Mouse (Mus musculus) stomach, embryonic 16.5 days (tissue): Measurements from ENCODE around the gene Cdh26. TPM values are rescaled to one million over a fixed set of nuclear protein-coding genes. Genes with fewer than 3 reads are reported as not detected.

Experiments used
- ATAC-seq: fragments of 200-750 bp; cut with Nextera tagmentation; 2 replicates; pipeline ENCODE4 v1.8.0; 2017; ENCODE audit warnings: moderate number of reproducible peaks, moderate TSS enrichment; ENCODE audit not compliant: insufficient read depth, low FRiP score
- H3K27ac ChIP-seq: fragments of 300-500 bp; sonication (generic); 2 replicates; pipeline ENCODE4 v1.5.1; 2014; ENCODE audit warnings: low read length
- H3K27me3 ChIP-seq: fragments of 300-500 bp; sonication (generic); 2 replicates; pipeline ENCODE4 v1.6.1; 2014; ENCODE audit warnings: low read length, control low read depth, mixed read lengths; ENCODE audit not compliant: control insufficient read depth, insufficient read depth
- H3K36me3 ChIP-seq: fragments of 300-500 bp; sonication (generic); 2 replicates; pipeline ENCODE4 v1.6.1; 2014; ENCODE audit warnings: low read length; ENCODE audit not compliant: control insufficient read depth, insufficient read depth
- H3K4me1 ChIP-seq: fragments of 300-500 bp; sonication (generic); 2 replicates; pipeline ENCODE4 v1.6.1; 2014; ENCODE audit warnings: low read length, control low read depth, mixed read lengths; ENCODE audit not compliant: control insufficient read depth, insufficient read depth
- H3K4me2 ChIP-seq: fragments of 300-500 bp; sonication (generic); 2 replicates; pipeline ENCODE4 v1.6.1; 2014; ENCODE audit warnings: low read depth, low read length, mixed read lengths
- H3K4me3 ChIP-seq: fragments of 300-500 bp; sonication (generic); replicated peaks from 2 replicates; pipeline ENCODE4 v1.5.1; 2014; ENCODE audit warnings: mild to moderate bottlenecking, low read length
- H3K9ac ChIP-seq: fragments of 300-500 bp; sonication (generic); 2 replicates; pipeline ENCODE4 v1.6.1; 2014; ENCODE audit warnings: low read length
- H3K9me3 ChIP-seq: fragments of 300-500 bp; sonication (generic); replicated peaks from 2 replicates; pipeline ENCODE4 v1.6.1; 2016; ENCODE audit warnings: low read length, control low read depth; ENCODE audit not compliant: control insufficient read depth
- WGBS: fragments of 180-500 bp; shearing (Covaris S2); extraction: QIAGEN DNeasy Blood & Tissue Kit; methylation state at CpG from one replicate; pipeline ENCODE4 v1.1.7; 2014; 5-methylcytosine and 5-hydroxymethylcytosine counted together
- polyA plus RNA-seq: library from polyadenylated mRNA; unstranded; fragments of >200 nt; fragmentation: Nextera tagmentation; extraction: Ambion mirVana; gene quantifications from 2 replicates; pipeline ENCODE4 v1.2.1, GENCODE M21; 2015

The Cdh26 gene
- polyA plus RNA-seq, 1 experiment from 2014 or later, result 0.80 TPM

DNA sequence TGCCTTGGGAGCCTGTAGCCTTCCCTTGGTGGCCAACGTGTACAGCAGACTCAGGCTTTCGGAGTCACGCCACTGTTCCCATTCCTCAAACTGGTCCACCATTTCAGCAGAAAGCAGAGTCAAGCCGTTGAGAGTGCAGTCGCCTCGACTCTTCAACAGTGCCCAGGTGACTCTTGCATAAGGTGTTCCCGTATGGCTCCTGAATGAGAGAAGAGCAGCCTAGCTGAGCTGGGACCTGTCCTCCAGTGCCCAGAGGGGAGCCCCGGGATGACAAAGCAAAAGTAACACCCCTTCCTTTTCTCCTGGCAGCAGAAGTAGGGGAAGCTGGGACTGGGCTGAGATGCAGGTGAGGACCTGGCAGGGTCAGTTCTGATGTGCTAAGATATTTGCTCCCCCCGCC lies 2.1 kb upstream of the Cdh26 start:
- Histone ChIP-seq H3K4me2 (no peak overlapping the region), H3K4me1 (0 out of 2 replicates have a peak, but pooled peaks cover 3% of the 10 kb centered on the region), H3K36me3 (no peaks in the 10 kb centered on the region), H3K4me3 (no peak overlapping the region), H3K9ac (no peak overlapping the region), H3K27me3 (no peaks in the 10 kb centered on the region), H3K27ac (no peak overlapping the region), H3K9me3 (no peaks in the 10 kb centered on the region)
- WGBS, result 82% methylated on average over 9 of the region's 9 CpGs
- no peak for ATAC-seq

DNA sequence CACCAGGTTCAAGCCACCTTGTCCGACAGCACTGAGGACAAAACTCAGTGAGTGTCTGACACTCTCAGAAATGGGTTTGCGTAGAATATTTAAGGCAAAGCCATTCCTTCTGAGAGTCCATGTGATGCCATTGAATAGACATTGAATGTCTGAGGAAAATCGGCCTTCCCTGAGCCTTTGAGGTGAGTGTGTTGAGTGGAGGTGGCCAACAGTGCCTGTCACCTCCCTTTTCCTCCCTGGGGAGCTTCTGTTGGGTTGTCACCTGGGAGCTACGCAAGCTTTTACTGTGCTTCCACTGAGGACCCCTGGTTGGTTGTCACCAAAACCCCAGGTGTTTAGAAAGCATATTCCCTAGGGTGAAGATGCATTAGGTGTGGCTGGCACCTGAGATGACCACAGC lies 1.7 kb upstream of the Cdh26 start:
- 82% methylated on average over 4 of the region's 4 CpGs for WGBS
- no peak overlapping the region for H3K4me2 ChIP-seq
- no peaks in the 10 kb centered on the region for H3K27me3 ChIP-seq
- no peaks in the 10 kb centered on the region for H3K9me3 ChIP-seq
- H3K9ac ChIP-seq, result no peak overlapping the region
- H3K4me1 ChIP-seq, result 0 out of 2 replicates have a peak, but pooled peaks cover 3% of the 10 kb centered on the region
- no peak for ATAC-seq
- no peak overlapping the region for H3K27ac ChIP-seq
- H3K36me3 ChIP-seq, result no peaks in the 10 kb centered on the region
- H3K4me3 ChIP-seq, result no peak overlapping the region

DNA sequence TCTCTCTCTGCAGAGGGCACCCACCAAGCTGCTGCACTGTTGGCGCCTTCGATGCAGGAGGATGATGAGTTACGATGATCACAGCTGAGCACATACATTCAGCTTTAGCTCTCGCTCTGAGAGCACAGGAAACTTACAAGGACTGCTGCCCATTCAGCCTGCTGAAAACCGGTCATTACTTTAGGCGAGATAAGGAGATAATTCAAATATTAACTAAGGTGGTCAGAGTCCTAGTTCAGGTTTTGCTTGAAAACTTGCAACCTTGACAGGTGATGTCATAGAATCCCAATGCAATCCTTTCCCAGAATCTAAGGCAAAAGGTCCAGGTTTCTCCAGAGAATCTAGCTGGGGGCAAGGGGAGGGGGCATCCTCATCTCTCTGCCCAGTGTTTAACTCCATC lies 905 bp upstream of the Cdh26 start:
- no peak for ATAC-seq
- Histone ChIP-seq H3K9me3 (no peaks in the 10 kb centered on the region), H3K27me3 (no peaks in the 10 kb centered on the region), H3K36me3 (no peaks in the 10 kb centered on the region), H3K4me1 (0 out of 2 replicates have a peak, but pooled peaks cover 3% of the 10 kb centered on the region), H3K4me3 (no peak overlapping the region), H3K4me2 (no peak overlapping the region), H3K27ac (no peak overlapping the region), H3K9ac (no peak overlapping the region)
- 69% methylated on average over 6 of the region's 6 CpGs for WGBS

- Histone ChIP-seq H3K36me3 (no peaks in the 10 kb centered on the region), H3K4me3 (no peak overlapping the region), H3K9me3 (no peaks in the 10 kb centered on the region), H3K4me2 (no peak overlapping the region), H3K9ac (no peak overlapping the region), H3K27ac (no peak overlapping the region), H3K4me1 (0 out of 2 replicates have a peak, but pooled peaks cover 3% of the 10 kb centered on the region), H3K27me3 (no peaks in the 10 kb centered on the region)
- WGBS, result 69% methylated on average over 2 of the region's 2 CpGs
- no peak for ATAC-seq
Observed at GRCm38 (mm10) chr2:178433495-178433894, 3.2 kb downstream of the Cdh26 start.

- Histone ChIP-seq H3K4me1 (0 out of 2 replicates have a peak, but pooled peaks cover 3% of the 10 kb centered on the region), H3K4me2 (no peak overlapping the region), H3K9ac (no peak overlapping the region), H3K36me3 (no peaks in the 10 kb centered on the region), H3K27ac (no peak overlapping the region), H3K9me3 (no peaks in the 10 kb centered on the region), H3K27me3 (no peaks in the 10 kb centered on the region), H3K4me3 (no peak overlapping the region)
- 76% methylated on average over 2 of the region's 2 CpGs for WGBS
- ATAC-seq, result no peak
Observed at GRCm38 (mm10) chr2:178433903-178434302, 3.6 kb downstream of the Cdh26 start.

GRCm38 (mm10) chr2:178437311-178437710 lies 7.0 kb downstream of the Cdh26 start:
- Histone ChIP-seq H3K4me2 (no peak overlapping the region), H3K36me3 (no peaks in the 10 kb centered on the region), H3K4me3 (no peak overlapping the region), H3K27ac (no peak overlapping the region), H3K27me3 (no peaks in the 10 kb centered on the region), H3K4me1 (no peaks in the 10 kb centered on the region), H3K9me3 (no peaks in the 10 kb centered on the region), H3K9ac (no peak overlapping the region)
- WGBS, result 54% methylated on average over 9 of the region's 9 CpGs
- ATAC-seq, result no peak

DNA sequence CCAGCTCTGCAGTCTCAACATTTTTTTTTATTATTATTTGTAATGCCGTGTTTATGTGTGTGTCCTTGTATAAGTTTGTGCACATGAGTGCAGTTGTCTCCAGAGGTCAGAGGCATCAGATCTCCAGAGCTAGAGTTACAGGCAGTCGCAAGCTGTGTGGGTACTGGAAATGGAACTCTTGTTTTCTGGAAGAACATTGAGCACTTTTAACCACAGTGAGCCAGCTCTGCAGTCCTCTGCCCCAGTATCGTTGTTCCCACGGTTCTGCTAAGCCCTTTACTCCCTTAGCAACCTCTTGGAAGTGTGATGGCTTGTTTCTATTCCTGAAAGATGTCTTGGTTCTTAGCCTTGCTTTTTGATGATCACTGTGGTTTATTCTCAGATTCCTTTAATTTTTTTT lies 19.1 kb downstream of the Cdh26 start:
- Histone ChIP-seq H3K4me3 (no peak overlapping the region), H3K4me2 (no peak overlapping the region), H3K9me3 (no peaks in the 10 kb centered on the region), H3K4me1 (no peaks in the 10 kb centered on the region), H3K36me3 (no peaks in the 10 kb centered on the region), H3K9ac (no peak overlapping the region), H3K27me3 (no peaks in the 10 kb centered on the region), H3K27ac (no peak overlapping the region)
- ATAC-seq, result no peak
- 76% methylated on average over 4 of the region's 4 CpGs for WGBS

DNA sequence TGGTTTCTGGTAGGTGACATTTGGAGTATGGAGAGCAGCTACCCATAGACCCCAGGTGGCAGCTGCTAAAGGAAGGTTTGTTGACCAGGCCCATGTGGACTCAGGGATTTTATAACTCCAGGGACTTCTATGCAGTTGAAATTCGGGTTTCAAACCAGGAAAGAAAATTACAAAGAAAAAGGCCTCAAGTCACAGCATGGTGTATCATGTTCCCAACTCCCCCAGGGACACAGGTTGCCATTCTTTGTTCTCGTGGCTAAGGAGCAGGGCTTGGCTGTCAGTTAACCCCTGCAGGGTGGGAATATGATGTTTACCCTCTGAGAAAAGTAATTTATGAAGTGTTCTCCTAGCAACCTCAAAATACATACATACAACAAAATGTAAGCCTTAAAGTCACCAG lies 19.9 kb downstream of the Cdh26 start:
- H3K36me3 ChIP-seq, result no peaks in the 10 kb centered on the region
- ATAC-seq, result no peak
- 30% methylated on average over 2 of the region's 2 CpGs for WGBS

GRCm38 (mm10) chr2:178450961-178451360 lies 20.6 kb downstream of the Cdh26 start:
- Histone ChIP-seq H3K9ac (no peak overlapping the region), H3K4me1 (peaks cover 11% of the 10 kb centered on the region; the same call in 1 of the 2 replicates), H3K4me2 (no peak overlapping the region), H3K4me3 (no peak overlapping the region), H3K9me3 (no peaks in the 10 kb centered on the region), H3K27ac (no peak overlapping the region), H3K36me3 (no peaks in the 10 kb centered on the region), H3K27me3 (no peaks in the 10 kb centered on the region)
- 72% methylated on average over 10 of the region's 10 CpGs for WGBS
- no peak for ATAC-seq

More for the DNA sequence above, 19.9 kb downstream of the Cdh26 start:
- Histone ChIP-seq H3K4me1 (peaks cover 7% of the 10 kb centered on the region; the same call in 1 of the 2 replicates), H3K4me2 (no peak overlapping the region), H3K4me3 (no peak overlapping the region), H3K9me3 (no peaks in the 10 kb centered on the region), H3K27me3 (no peaks in the 10 kb centered on the region), H3K9ac (no peak overlapping the region), H3K27ac (no peak overlapping the region)
